Mouse (Mus musculus) bone marrow macrophage, adult 2 months (primary cell): ENCODE data around the gene Nol12.

Source experiments
- CTCF ChIP-seq: IDR thresholded peaks from 2 replicates; pipeline ENCODE4 v1.5.1; 2012; ENCODE audit warnings: low read depth, mild to moderate bottlenecking, low read length, moderate library complexity
- POLR2A ChIP-seq: IDR thresholded peaks from 2 replicates; pipeline ENCODE4 v1.6.1; 2012; ENCODE audit warnings: mild to moderate bottlenecking, low read depth, low read length, borderline replicate concordance

- TF ChIP-seq POLR2A (no peak), CTCF (no peak)
Measured at GRCm38 (mm10) chr15:78930192-78930706, 4.5 kb upstream of the Nol12 start.
